Mouse (Mus musculus): ENCODE measurements at regions not wholly inside any gene's neighbourhood (a gene's known extent, or its start where the extent isn't known, plus 50 kb on each side); places are given as distances from the start of the nearest gene placed in this dataset.

DNA sequence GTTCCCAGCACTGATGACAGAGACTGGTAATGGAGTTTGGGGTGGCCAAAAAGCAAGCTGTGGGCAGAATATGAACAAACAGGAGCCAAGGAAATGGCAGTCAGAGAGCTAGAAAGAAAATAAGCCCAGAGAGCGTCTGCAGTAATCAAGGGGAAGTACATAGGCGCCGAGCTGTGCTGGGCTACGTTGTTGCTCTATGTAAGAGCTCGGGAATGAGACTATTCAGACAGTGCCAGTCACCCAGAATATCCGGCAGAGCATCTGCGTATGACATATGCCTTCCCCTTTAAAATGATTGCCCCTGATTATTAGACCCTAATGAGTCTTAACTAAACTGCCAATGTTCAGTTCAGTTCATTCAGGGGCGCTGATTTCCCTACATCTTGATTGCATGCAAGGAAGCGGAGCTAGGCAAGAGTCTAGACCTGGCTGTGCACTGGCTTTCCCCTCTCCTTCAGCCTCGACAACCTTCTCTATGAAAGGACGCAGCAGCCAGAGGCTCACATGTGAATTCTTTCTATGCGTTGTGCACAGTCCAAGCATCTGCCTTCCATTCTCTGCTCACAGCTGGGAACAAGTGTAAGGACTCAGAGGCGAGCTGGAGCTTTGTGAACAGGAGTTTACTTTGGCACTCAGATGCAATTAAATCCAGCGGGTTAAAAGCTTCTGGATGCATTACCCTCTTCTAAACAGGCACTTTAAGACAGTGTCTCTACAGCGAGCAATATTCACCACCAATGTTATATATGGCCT is 125.7 kb upstream of the Gdf10 start:
- 64% methylated on average over 15 of the region's 15 CpGs for WGBS
- no peak for ATAC-seq (ENCODE audit: insufficient number of reproducible peaks, low FRiP score)

DNA sequence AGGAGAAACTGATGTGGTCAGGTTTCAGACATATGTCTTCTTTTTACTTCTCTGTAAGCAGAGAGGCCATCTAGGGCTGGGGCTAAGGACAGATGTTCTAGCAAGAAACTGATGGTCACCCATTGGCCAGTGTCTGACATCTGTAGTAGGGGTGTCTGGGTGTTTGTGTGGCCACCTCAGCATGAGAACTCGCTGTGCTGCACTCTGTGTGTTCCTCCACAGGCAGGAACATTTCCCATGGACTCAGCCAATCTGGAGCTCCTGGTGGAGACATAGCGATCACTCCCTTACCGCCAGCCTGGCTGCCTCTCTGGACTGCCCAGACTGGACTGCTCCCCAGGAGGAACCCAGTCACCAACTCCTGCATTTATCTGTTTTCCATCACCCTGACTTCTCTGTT is 119.1 kb upstream of the Gdf10 start:
- 78% methylated on average over 3 of the region's 3 CpGs for WGBS

More for the DNA sequence above, 125.7 kb upstream of the Gdf10 start:
- H3K4me2 ChIP-seq = no peak overlapping the region
- no peaks in the 10 kb centered on the region for H3K4me1 ChIP-seq (replicated peaks)
- no peaks in the 10 kb centered on the region for H3K36me3 ChIP-seq
- peaks cover 3% of the 10 kb centered on the region; the same call in 1 of the 2 replicates for H3K9me3 ChIP-seq (replicated peaks)
- peaks cover 13% of the 10 kb centered on the region for H3K27me3 ChIP-seq (replicated peaks)
- no peak overlapping the region for H3K9ac ChIP-seq
- H3K4me3 ChIP-seq = no peak overlapping the region
- H3K27ac ChIP-seq (ENCODE audit: poor library complexity, severe bottlenecking) = no peak overlapping the region

DNA sequence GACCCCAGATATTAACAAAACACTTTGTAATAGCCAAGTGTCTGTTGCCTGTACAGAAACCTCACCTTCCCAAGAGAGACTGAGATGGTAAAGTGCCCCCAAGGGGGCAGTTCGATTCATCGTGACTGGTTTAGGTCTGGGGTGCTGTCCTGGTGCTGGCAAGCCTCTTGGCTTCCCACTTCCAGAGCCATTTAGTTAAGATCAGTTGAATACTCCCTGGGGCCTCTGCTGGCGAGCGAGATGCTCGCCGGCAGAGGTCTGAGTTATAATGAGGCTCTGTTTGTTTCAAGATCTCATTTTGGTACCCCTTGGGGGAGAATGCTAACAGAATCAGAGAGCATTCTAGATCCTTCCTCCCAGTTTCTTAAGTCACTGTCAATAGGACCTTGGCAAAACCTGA is 118.7 kb upstream of the Gdf10 start:
- Histone ChIP-seq H3K9me3 (replicated peaks) (peaks cover 3% of the 10 kb centered on the region; the same call in 1 of the 2 replicates), H3K27me3 (replicated peaks) (no peaks in the 10 kb centered on the region), H3K4me3 (no peak overlapping the region), H3K4me2 (no peak overlapping the region), H3K4me1 (replicated peaks) (peaks cover 31% of the 10 kb centered on the region), H3K36me3 (no peaks in the 10 kb centered on the region), H3K27ac (ENCODE audit: poor library complexity, severe bottlenecking) (no peak overlapping the region), H3K9ac (no peak overlapping the region)
- 70% methylated on average over 6 of the region's 6 CpGs for WGBS
- ATAC-seq (ENCODE audit: insufficient number of reproducible peaks, low FRiP score) = no peak

More for the DNA sequence above, 119.1 kb upstream of the Gdf10 start:
- Histone ChIP-seq H3K4me3 (no peak overlapping the region), H3K27ac (ENCODE audit: poor library complexity, severe bottlenecking) (no peak overlapping the region), H3K27me3 (replicated peaks) (no peaks in the 10 kb centered on the region), H3K36me3 (no peaks in the 10 kb centered on the region), H3K4me2 (no peak overlapping the region), H3K9me3 (replicated peaks) (peaks cover 3% of the 10 kb centered on the region; the same call in 1 of the 2 replicates), H3K4me1 (replicated peaks) (peaks cover 28% of the 10 kb centered on the region), H3K9ac (no peak overlapping the region)
- no peak for ATAC-seq (ENCODE audit: insufficient number of reproducible peaks, low FRiP score)

DNA sequence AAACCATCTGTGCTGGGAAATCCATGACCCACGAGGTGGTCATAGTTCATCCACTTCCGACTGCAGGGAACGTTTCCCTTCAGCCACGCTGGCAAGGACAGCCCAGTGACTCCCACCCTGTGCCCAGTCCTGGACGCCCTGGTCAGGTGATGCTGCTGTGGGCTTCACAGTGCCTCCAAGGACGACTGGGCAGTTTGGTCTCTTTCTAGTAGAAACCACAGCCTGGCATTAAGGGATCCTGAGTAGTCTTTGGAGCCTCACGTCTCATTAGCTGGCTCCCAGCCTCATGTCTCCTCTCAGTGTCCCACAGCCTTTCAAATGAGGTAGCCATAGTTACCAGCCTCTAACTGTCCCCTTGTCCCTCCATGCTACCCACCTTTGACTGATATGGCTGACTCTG is 116.2 kb upstream of the Gdf10 start:
- no peak overlapping the region for H3K27ac ChIP-seq (ENCODE audit: poor library complexity, severe bottlenecking)
- 78% methylated on average over 7 of the region's 7 CpGs for WGBS
- H3K4me3 ChIP-seq = no peak overlapping the region
- H3K27me3 ChIP-seq (replicated peaks) = no peaks in the 10 kb centered on the region
- ATAC-seq (ENCODE audit: insufficient number of reproducible peaks, low FRiP score) = no peak
- H3K36me3 ChIP-seq = no peaks in the 10 kb centered on the region
- no peak overlapping the region for H3K4me2 ChIP-seq
- peaks cover 31% of the 10 kb centered on the region for H3K4me1 ChIP-seq (replicated peaks)
- no peak overlapping the region for H3K9ac ChIP-seq
- peaks cover 2% of the 10 kb centered on the region; the same call in 1 of the 2 replicates for H3K9me3 ChIP-seq (replicated peaks)

GRCm38 (mm10) chr14:33808593-33809265 is 114.7 kb upstream of the Gdf10 start:
- H3K27me3 ChIP-seq (replicated peaks) = no peaks in the 10 kb centered on the region
- ATAC-seq (ENCODE audit: insufficient number of reproducible peaks, low FRiP score) = peak; percentile 78
- no peaks in the 10 kb centered on the region for H3K9me3 ChIP-seq (replicated peaks)
- no peak overlapping the region for H3K9ac ChIP-seq
- H3K36me3 ChIP-seq = no peaks in the 10 kb centered on the region
- peak overlapping the region; percentile 49; the same call in 1 of the 2 replicates for H3K27ac ChIP-seq (ENCODE audit: poor library complexity, severe bottlenecking)
- H3K4me2 ChIP-seq = no peak overlapping the region
- no peak overlapping the region for H3K4me3 ChIP-seq
- peaks cover 31% of the 10 kb centered on the region for H3K4me1 ChIP-seq (replicated peaks)
- 23% methylated on average over 11 of the region's 11 CpGs for WGBS

DNA sequence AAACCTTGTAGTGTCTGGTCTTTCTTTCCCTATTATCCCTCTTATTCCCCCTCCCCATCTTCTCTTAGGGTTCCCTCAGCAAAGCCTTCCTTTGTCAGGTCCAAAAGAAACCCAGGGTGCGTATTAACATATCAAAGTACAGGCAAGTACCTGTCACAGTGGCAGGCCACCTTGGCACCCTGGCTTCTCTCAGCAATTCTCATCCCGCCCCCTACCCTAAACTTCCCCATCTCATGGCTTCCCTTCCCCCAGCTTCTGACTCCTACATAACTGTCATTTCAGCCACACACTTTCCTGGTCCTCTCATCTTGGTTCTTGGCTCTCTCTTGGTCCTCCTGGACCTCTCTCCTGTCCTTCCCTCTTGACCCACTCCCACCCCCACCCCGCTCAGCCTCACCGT is 112.8 kb upstream of the Gdf10 start:
- Histone ChIP-seq H3K4me3 (no peak overlapping the region), H3K4me2 (no peak overlapping the region), H3K4me1 (replicated peaks) (peaks cover 31% of the 10 kb centered on the region), H3K9me3 (replicated peaks) (no peaks in the 10 kb centered on the region), H3K36me3 (no peaks in the 10 kb centered on the region), H3K9ac (no peak overlapping the region), H3K27ac (ENCODE audit: poor library complexity, severe bottlenecking) (no peak overlapping the region), H3K27me3 (replicated peaks) (no peaks in the 10 kb centered on the region)
- WGBS = 75% methylated on average over 4 of the region's 4 CpGs
- no peak for ATAC-seq (ENCODE audit: insufficient number of reproducible peaks, low FRiP score)

DNA sequence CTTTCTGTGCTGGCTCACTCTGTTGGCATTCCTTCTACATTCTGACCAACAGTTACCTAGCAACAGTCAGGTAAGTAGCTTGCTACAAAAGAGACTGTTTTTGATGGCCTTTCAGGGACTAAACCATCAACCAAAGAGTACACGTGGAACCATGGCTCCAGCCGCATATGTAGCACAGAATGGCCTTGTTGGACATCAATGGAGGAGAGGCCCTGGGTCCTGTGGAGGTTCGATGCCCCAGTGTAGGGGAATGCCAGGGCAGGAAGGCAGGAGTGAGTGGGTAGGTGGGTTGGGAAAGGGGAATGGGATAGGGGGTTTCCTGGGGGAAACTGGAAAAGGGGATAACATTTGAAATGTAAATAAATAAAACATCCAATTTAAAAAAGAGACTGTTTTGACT is 112.1 kb upstream of the Gdf10 start:
- H3K36me3 ChIP-seq = no peaks in the 10 kb centered on the region
- WGBS = 58% methylated on average over 3 of the region's 3 CpGs
- no peak for ATAC-seq (ENCODE audit: insufficient number of reproducible peaks, low FRiP score)
- H3K27ac ChIP-seq (ENCODE audit: poor library complexity, severe bottlenecking) = no peak overlapping the region
- no peak overlapping the region for H3K4me3 ChIP-seq
- no peaks in the 10 kb centered on the region for H3K9me3 ChIP-seq (replicated peaks)
- peaks cover 29% of the 10 kb centered on the region for H3K4me1 ChIP-seq (replicated peaks)
- no peak overlapping the region for H3K4me2 ChIP-seq
- no peak overlapping the region for H3K9ac ChIP-seq
- no peaks in the 10 kb centered on the region for H3K27me3 ChIP-seq (replicated peaks)

DNA sequence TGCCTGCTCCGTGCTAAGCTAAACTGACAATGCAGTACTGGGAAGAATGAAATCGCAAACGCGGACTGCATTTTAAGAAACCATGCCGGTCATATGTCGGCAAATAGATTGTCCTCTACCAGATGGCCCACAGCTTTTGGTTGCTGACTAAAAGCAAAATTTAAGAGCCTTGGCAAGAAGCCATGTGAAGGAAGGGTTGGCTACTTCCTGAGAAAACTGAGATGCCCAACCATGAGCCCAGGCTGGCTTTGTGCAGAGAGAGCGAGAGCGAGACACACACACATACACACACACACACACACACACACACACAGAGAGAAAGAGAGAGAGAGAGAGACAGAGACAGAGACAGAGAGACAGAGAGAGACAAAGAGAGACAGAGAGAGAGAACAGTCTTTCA is 111.1 kb upstream of the Gdf10 start:
- ATAC-seq (ENCODE audit: insufficient number of reproducible peaks, low FRiP score) = no peak
- no peaks in the 10 kb centered on the region for H3K27me3 ChIP-seq (replicated peaks)
- 85% methylated on average over 8 of the region's 8 CpGs for WGBS
- H3K9me3 ChIP-seq (replicated peaks) = no peaks in the 10 kb centered on the region
- no peak overlapping the region for H3K27ac ChIP-seq (ENCODE audit: poor library complexity, severe bottlenecking)
- H3K4me3 ChIP-seq = no peak overlapping the region
- no peaks in the 10 kb centered on the region for H3K36me3 ChIP-seq
- H3K4me1 ChIP-seq (replicated peaks) = peaks cover 24% of the 10 kb centered on the region
- no peak overlapping the region for H3K9ac ChIP-seq
- H3K4me2 ChIP-seq = no peak overlapping the region

GRCm38 (mm10) chr14:33812772-33813171 is 110.6 kb upstream of the Gdf10 start:
- Histone ChIP-seq H3K4me1 (replicated peaks) (peaks cover 18% of the 10 kb centered on the region), H3K4me3 (no peak overlapping the region), H3K36me3 (no peaks in the 10 kb centered on the region), H3K9me3 (replicated peaks) (no peaks in the 10 kb centered on the region), H3K27ac (ENCODE audit: poor library complexity, severe bottlenecking) (no peak overlapping the region), H3K9ac (no peak overlapping the region), H3K4me2 (no peak overlapping the region), H3K27me3 (replicated peaks) (0 out of 2 replicates have a peak, but pooled peaks cover 2% of the 10 kb centered on the region)
- no peak for ATAC-seq (ENCODE audit: insufficient number of reproducible peaks, low FRiP score)
- WGBS = 75% methylated on average over 4 of the region's 4 CpGs

DNA sequence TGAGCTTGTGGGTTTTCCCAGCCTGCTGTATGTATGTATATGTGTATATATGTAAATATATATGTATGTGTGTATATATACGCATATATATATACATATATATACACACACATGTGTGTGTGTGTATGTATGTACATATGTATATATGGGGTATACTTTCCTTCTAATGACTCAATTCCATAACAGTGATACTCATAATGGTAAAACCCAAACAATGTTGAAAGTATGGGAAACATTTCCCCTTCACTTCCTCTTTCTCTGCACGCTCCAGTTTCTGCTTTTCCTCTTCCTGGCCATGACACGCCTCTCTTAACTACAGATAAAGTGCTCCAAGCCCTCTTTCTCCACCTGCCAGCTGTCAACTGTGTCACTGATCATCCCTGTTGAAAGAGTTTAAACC is 110.1 kb upstream of the Gdf10 start:
- no peak overlapping the region for H3K4me2 ChIP-seq
- no peak for ATAC-seq (ENCODE audit: insufficient number of reproducible peaks, low FRiP score)
- no peak overlapping the region for H3K4me3 ChIP-seq
- no peaks in the 10 kb centered on the region for H3K9me3 ChIP-seq (replicated peaks)
- peaks cover 13% of the 10 kb centered on the region for H3K4me1 ChIP-seq (replicated peaks)
- no peak overlapping the region for H3K27ac ChIP-seq (ENCODE audit: poor library complexity, severe bottlenecking)
- H3K9ac ChIP-seq = no peak overlapping the region
- no peaks in the 10 kb centered on the region for H3K36me3 ChIP-seq
- WGBS = 67% methylated on average over 3 of the region's 3 CpGs
- 0 out of 2 replicates have a peak, but pooled peaks cover 2% of the 10 kb centered on the region for H3K27me3 ChIP-seq (replicated peaks)

DNA sequence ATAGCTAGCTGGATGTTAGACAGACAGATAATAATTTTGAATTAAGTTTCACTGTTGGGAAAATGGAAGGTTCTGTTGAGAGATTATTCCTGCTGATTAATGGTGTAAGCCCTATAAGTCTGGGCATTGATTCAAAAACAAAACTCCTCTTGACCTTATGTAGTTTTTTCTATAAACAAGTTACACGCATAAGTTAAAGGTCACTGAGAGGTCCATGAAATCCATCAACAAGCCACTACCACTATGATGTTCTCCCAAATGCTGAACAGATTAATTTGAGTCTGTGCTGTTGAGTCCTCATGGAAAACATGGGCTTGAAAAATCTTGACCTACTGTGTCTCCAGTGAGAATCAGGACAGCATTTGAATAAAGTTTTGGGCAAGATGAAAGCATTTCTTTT is 109.3 kb upstream of the Gdf10 start:
- ATAC-seq (ENCODE audit: insufficient number of reproducible peaks, low FRiP score) = no peak
- Histone ChIP-seq H3K9ac (no peak overlapping the region), H3K27ac (ENCODE audit: poor library complexity, severe bottlenecking) (no peak overlapping the region)

More for the DNA sequence above, 109.3 kb upstream of the Gdf10 start:
- WGBS = 70% methylated on average over 1 of the region's 1 CpGs
- Histone ChIP-seq H3K27me3 (replicated peaks) (0 out of 2 replicates have a peak, but pooled peaks cover 2% of the 10 kb centered on the region), H3K36me3 (no peaks in the 10 kb centered on the region), H3K4me1 (replicated peaks) (peaks cover 5% of the 10 kb centered on the region), H3K4me3 (no peak overlapping the region), H3K4me2 (no peak overlapping the region), H3K9me3 (replicated peaks) (no peaks in the 10 kb centered on the region)

Measured in heart, embryonic 12.5 days (tissue).